Mouse (Mus musculus) spleen, adult 2 months (tissue): Measurements from ENCODE around the gene Prkg2.

Experiments
- CTCF ChIP-seq: fragments of 200-500 bp; IDR thresholded peaks from 2 replicates; pipeline ENCODE4 v1.5.1; 2011; ENCODE audit warnings: mild to moderate bottlenecking, inconsistent platforms; ENCODE audit not compliant: insufficient read depth, insufficient read length, insufficient replicate concordance; ENCODE audit errors: extremely low read depth
- POLR2A ChIP-seq: fragments of 200-500 bp; IDR thresholded peaks from 2 replicates; pipeline ENCODE4 v1.6.1; 2011; ENCODE audit warnings: low read depth, low read length, inconsistent platforms

GRCm38 (mm10) chr5:99083955-99084354 is 46.8 kb upstream of the Prkg2 start:
- TF ChIP-seq CTCF (no peak), POLR2A (no peak)
